Mouse (Mus musculus) cerebellum, adult 2 months (tissue): ENCODE data around the gene Ikzf1. TPM values are rescaled to one million over a fixed set of nuclear protein-coding genes. Genes with fewer than 3 reads are reported as not detected.

Experiments used
- DNase-seq, 2 experiments: peaks; one replicate each; pipeline ENCODE4 v3.0.0; 2021
- H3K27ac ChIP-seq: fragments of 200-500 bp; 2 replicates; pipeline ENCODE4 v1.5.1; 2012; ENCODE audit warnings: low read length, control low read depth, inconsistent platforms; ENCODE audit not compliant: insufficient read depth
- H3K27me3 ChIP-seq: fragments of 200-500 bp; 2 replicates; pipeline ENCODE4 v1.6.1; 2012; ENCODE audit warnings: inconsistent platforms, mild to moderate bottlenecking, low read length, moderate library complexity; ENCODE audit not compliant: control insufficient read depth, insufficient read depth
- H3K4me1 ChIP-seq: fragments of 200-500 bp; 2 replicates; pipeline ENCODE4 v1.6.1; 2011; ENCODE audit warnings: low read length; ENCODE audit not compliant: control insufficient read depth, insufficient read depth
- H3K4me3 ChIP-seq: fragments of 200-500 bp; replicated peaks from 2 replicates; pipeline ENCODE3; 2011; ENCODE audit warnings: mild to moderate bottlenecking, low read depth, low read length, control low read depth; ENCODE audit not compliant: insufficient read depth
- CTCF ChIP-seq: fragments of 200-500 bp; IDR thresholded peaks from 2 replicates; pipeline ENCODE4 v1.5.1; 2011; ENCODE audit warnings: low read depth, mild to moderate bottlenecking, control low read depth, low read length, moderate library complexity, borderline replicate concordance; ENCODE audit not compliant: insufficient read depth
- POLR2A ChIP-seq: fragments of 200-500 bp; IDR thresholded peaks from 2 replicates; pipeline ENCODE4 v1.6.1; 2011; ENCODE audit warnings: low read length, control low read depth, borderline replicate concordance; ENCODE audit not compliant: insufficient read depth
- WGBS: fragments of 180-500 bp; shearing (Covaris S2); methylation state at CpG from one replicate; pipeline ENCODE4 v1.1.7; 2018; 5-methylcytosine and 5-hydroxymethylcytosine counted together
- polyA plus RNA-seq: library from polyadenylated mRNA; depleted of rRNA; stranded (reverse); fragments of >200 nt; gene quantifications from 2 replicates; pipeline ENCODE4 v1.2.3, GENCODE M21; 2012

Ikzf1 gene
- polyA plus RNA-seq, 1 experiment, result 0.82 TPM

DNA sequence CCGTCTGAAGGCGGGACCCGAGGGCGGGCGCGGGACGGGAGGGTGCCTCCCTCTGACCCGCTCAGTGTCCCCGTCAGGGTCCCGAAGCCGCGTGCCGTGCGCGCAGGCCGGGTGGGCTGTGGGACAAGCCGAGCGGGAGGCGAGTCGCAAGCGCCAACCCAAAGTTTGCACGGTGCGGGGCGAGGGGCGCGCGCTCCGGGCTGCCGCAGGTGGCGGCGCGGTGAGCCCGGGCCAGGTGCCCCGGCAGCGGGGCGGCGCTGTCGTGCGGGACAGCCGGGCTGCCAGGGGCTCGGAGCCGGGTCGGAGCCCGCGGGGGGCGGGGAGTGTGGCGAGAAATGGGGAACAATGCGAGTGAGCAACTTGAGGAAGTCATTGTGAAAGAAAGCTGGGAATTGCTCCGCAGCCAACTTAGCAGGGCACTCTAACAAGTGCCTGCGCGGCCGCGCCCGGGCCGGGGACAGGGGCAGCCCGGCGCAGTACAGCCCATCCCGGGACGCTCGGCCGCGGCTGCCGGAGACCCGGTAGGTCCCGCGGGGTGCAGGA, 1.1 kb downstream of the Ikzf1 start:
- under 1% methylated on average over 65 of the region's 66 CpGs for WGBS
- TF ChIP-seq CTCF (no peak), POLR2A (no peak)
- peaks cover 5% of the 10 kb centered on the region; the same call in 1 of the 2 replicates for H3K27me3 ChIP-seq
- no peak overlapping the region for H3K4me3 ChIP-seq
- no peak overlapping the region for H3K27ac ChIP-seq
- no peaks in the 10 kb centered on the region; the same call in 1 of the 2 replicates for H3K4me1 ChIP-seq
- DNase-seq, result peak in 1 of 2 experiments; percentile 3

DNA sequence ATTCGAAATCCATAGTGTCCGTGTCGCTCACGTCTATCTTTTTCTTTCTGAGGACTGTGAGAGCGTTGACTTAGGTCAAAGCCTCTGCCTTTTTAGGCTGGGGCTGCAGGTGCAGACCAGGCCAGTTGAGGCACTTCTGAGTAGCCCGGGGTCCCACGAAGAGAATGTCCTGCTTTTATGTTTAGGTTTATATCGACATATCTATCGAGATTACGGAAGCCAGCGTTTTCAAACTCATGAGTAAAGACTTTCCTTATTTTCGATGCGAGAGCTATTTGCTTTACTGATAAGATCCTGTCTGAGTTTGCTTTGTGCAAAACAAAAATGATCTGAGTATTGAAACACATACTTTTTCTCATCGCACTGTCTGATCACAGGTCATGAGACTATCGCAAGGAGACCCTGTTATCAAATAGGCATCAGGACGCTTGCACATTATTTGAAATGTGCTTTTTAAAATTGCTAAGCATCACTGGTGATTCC, 1.8 kb downstream of the Ikzf1 start:
- no peak overlapping the region for H3K4me3 ChIP-seq
- DNase-seq, result no peak
- no peak overlapping the region for H3K27ac ChIP-seq
- H3K4me1 ChIP-seq, result no peaks in the 10 kb centered on the region; the same call in 1 of the 2 replicates
- peaks cover 5% of the 10 kb centered on the region; the same call in 1 of the 2 replicates for H3K27me3 ChIP-seq
- TF ChIP-seq POLR2A, result no peak
- no peak for TF ChIP-seq CTCF
- 16% methylated on average over 16 of the region's 16 CpGs for WGBS

DNA sequence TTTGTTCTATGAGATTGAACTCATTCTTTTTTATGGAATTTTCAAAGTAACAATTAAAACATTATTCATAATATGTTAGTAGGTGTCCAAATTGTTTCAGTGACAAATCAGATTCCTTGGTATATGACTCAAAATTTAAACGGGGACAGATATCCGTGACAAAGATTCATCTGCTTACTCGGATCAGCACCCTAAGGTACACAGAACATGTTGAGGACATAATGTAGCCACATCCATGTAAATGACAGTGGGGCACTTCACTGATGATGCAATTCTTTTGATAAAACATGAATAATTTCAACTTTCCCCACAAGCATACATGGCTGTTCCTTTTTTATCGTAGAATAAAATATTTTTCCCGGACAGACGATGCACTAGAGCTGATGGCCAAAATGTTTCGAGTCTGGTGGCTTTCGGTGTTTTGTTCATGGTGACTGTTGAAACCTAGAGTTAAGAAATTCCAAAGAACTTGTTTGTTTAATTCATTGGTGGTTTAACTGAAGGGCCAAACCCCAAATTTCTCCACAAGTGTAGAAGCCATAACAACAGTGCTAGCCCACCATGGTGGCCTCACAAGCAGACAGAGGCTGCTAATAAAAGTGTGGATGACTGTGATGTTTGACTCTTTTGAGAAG, 2.9 kb downstream of the Ikzf1 start:
- no peak for DNase-seq
- TF ChIP-seq POLR2A (no peak), CTCF (no peak)
- Histone ChIP-seq H3K27me3 (peaks cover 5% of the 10 kb centered on the region; the same call in 1 of the 2 replicates), H3K4me1 (no peaks in the 10 kb centered on the region; the same call in 1 of the 2 replicates), H3K27ac (no peak overlapping the region), H3K4me3 (no peak overlapping the region)
- WGBS, result 92% methylated on average over 8 of the region's 8 CpGs

DNA sequence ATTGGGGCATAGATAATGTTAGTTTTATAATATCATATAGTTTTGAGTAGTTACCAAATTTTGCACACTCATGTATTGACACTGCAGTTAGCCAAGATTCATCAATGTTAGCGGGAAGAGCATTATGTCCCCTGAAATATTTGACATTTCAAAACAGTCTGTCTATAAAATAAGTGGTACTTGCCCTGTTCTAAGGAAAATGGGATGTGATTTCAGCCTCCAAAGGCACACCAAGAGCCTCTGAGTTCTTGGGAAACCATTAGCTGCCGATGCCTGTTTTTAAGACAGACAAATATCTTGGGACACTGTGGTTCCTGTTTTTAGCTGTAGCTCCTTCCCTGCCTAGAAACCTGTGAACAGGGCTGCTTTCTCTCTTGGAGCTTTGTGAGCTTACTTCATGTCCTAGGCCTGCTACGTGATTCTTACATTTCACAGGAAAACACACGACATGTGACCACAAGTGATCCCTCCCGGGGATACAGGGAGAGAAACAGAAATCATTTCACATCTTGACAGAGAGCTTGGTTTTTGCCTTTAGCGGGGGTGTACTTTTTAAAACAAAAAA, 4.0 kb downstream of the Ikzf1 start:
- no peaks in the 10 kb centered on the region; the same call in 1 of the 2 replicates for H3K4me1 ChIP-seq
- H3K27me3 ChIP-seq, result peaks cover 5% of the 10 kb centered on the region; the same call in 1 of the 2 replicates
- 88% methylated on average over 6 of the region's 6 CpGs for WGBS
- no peak for DNase-seq
- H3K4me3 ChIP-seq, result no peak overlapping the region
- no peak for TF ChIP-seq POLR2A
- no peak for TF ChIP-seq CTCF
- no peak overlapping the region for H3K27ac ChIP-seq

DNA sequence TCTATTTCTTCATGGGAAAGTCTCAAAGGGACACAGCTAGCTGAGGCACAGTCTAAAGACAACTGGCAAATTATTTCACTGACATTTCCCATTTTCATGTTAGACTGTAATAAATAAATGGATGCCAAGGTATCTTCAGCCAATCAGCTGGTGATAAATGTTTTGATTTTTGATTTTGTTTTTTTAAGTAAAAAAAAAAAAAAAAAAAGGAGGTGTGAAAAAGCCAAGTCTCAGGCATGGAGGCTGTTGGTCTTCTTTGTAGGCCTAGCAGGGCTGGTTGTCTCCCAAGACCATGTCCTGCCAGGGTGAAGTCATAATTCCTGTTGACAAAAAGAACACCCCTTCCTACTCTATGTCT, 4.9 kb downstream of the Ikzf1 start:
- H3K27ac ChIP-seq, result no peak overlapping the region
- TF ChIP-seq POLR2A (no peak), CTCF (no peak)
- no peaks in the 10 kb centered on the region; the same call in 1 of the 2 replicates for H3K4me1 ChIP-seq
- DNase-seq, result no peak
- peaks cover 5% of the 10 kb centered on the region; the same call in 1 of the 2 replicates for H3K27me3 ChIP-seq
- H3K4me3 ChIP-seq, result no peak overlapping the region

DNA sequence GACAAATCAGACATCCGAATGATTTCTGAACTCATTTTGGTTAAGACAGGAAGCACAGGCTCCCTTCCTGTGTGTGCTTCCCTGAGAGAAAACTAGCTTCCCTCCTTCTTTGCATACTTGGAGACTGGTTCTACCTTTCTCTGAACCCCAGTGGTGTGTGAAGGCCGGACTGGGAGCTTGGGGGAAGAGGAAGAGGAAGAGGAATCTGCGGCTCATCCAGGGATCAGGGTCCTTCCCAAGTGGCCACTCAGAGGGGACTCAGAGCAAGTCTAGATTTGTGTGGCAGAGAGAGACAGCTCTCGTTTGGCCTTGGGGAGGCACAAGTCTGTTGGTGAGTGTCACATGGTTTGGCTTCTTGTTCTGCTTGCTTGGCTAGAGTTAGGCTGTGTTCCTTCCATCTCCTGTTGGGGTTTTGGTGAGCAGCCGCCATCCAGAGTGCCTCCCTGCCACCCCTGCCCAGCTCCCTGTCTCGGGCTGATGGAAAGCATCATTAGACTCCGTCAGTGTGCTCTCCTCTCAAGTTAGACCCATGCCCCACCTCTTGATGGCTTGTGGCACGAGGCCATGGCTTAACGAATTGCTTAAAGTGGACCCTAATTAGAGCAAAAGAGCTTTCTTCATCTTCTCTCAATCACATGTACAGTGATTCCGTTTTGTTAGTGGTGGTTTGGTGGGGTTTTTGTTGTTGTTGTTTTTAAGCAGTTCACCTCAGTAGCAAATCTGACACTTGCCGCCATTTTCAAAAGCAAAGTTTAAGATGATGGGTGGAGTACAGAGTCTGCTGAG, 5.4 kb downstream of the Ikzf1 start:
- H3K27me3 ChIP-seq, result peaks cover 5% of the 10 kb centered on the region; the same call in 1 of the 2 replicates
- TF ChIP-seq CTCF, result no peak
- no peak for TF ChIP-seq POLR2A
- H3K4me1 ChIP-seq, result no peaks in the 10 kb centered on the region
- H3K4me3 ChIP-seq, result no peak overlapping the region
- no peak overlapping the region for H3K27ac ChIP-seq
- 65% methylated on average over 11 of the region's 11 CpGs for WGBS
- DNase-seq, result no peak

DNA sequence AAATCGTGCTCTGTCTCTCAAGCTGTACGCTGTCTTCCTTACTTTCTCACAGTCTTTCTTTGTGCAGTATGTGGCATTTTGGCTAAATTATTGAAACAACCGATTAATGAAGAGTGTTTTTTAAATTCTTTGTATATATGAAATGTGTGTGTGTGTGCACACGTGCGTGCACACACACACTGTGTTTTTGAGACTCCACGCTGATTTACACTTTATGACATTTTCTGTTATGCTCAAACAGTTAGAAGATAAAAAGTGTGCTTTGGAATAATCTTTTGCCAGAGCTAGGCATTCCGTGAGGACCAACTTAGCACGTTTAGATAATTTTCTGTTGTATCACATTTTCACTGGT, 6.0 kb downstream of the Ikzf1 start:
- Histone ChIP-seq H3K27ac (no peak overlapping the region), H3K27me3 (peaks cover under 1% of the 10 kb centered on the region; the same call in 1 of the 2 replicates), H3K4me3 (no peak overlapping the region), H3K4me1 (no peaks in the 10 kb centered on the region)
- TF ChIP-seq CTCF (no peak), POLR2A (no peak)
- 94% methylated on average over 8 of the region's 8 CpGs for WGBS
- no peak for DNase-seq
